Mouse (Mus musculus): ENCODE measurements at regions not wholly inside any gene's neighbourhood (a gene's known extent, or its start where the extent isn't known, plus 50 kb on each side); places are given as distances from the start of the nearest gene placed in this dataset.

- H3K4me2 ChIP-seq (ENCODE audit: low read depth, low read length): no peak overlapping the region
- no peak for ATAC-seq (ENCODE audit: low read depth)
- no peak overlapping the region for H3K4me3 ChIP-seq (ENCODE audit: low read depth, low read length)
- 78% methylated on average over 6 of the region's 6 CpGs for WGBS (ENCODE audit: insufficient replicate concordance)
- H3K27me3 ChIP-seq (ENCODE audit: control insufficient read depth, insufficient read depth, low read depth, low read length): no peaks in the 10 kb centered on the region
- no peak overlapping the region for H3K27ac ChIP-seq (ENCODE audit: low read length)
- H3K36me3 ChIP-seq (ENCODE audit: control insufficient read depth, insufficient read depth): no peaks in the 10 kb centered on the region
- H3K9ac ChIP-seq (ENCODE audit: low read depth, low read length): no peak overlapping the region
- H3K9me3 ChIP-seq (replicated peaks; ENCODE audit: control insufficient read depth, low read length): no peaks in the 10 kb centered on the region
- H3K4me1 ChIP-seq (ENCODE audit: control insufficient read depth, low read depth, low read length): no peaks in the 10 kb centered on the region
Observed at GRCm38 (mm10) chr15:10887990-10888389, 64.1 kb upstream of the C1qtnf3 start.

DNA sequence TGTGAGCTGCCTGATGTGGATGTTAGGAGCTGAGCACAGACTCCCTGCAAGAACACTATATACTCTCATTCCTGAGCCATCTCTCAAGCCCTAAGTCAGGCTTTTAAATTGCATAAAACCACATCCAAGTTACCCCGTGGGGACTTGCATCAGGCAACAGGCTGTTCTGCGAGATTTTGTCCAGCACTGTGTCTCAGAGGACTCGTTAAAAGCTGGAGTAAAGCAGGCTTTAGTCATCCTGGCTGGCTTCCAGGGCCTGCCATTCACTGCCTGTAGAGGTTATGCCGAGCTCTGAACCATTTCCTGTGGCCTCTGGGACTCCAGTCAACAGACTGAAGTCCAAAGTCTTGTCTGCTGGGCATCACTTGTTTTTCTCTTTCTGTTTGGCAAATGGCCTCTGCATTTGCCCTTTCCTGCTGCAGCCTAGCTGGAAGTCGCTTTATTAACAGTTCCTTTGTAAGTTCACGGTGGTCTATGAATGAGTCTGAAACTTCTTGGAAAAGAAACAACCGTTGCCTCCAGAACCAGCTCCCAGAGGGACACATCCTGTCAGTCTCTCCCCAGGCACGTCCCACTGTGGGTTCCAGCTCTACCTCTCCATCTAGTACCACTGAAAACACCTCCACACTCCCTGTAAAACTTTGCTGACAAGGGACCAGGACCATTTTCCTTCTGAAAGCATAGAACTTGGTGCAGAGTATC, 61.8 kb upstream of the C1qtnf3 start:
- Histone ChIP-seq H3K4me3 (ENCODE audit: low read depth, low read length) (no peak overlapping the region), H3K9me3 (replicated peaks; ENCODE audit: control insufficient read depth, low read length) (no peaks in the 10 kb centered on the region), H3K9ac (ENCODE audit: low read depth, low read length) (no peak overlapping the region), H3K36me3 (ENCODE audit: control insufficient read depth, insufficient read depth) (no peaks in the 10 kb centered on the region), H3K4me2 (ENCODE audit: low read depth, low read length) (no peak overlapping the region), H3K27ac (ENCODE audit: low read length) (peak overlapping the region; percentile 28), H3K4me1 (ENCODE audit: control insufficient read depth, low read depth, low read length) (no peaks in the 10 kb centered on the region), H3K27me3 (ENCODE audit: control insufficient read depth, insufficient read depth, low read depth, low read length) (no peaks in the 10 kb centered on the region)
- ATAC-seq (ENCODE audit: low read depth): peak; percentile 88
- WGBS (ENCODE audit: insufficient replicate concordance): 25% methylated on average over 8 of the region's 8 CpGs

DNA sequence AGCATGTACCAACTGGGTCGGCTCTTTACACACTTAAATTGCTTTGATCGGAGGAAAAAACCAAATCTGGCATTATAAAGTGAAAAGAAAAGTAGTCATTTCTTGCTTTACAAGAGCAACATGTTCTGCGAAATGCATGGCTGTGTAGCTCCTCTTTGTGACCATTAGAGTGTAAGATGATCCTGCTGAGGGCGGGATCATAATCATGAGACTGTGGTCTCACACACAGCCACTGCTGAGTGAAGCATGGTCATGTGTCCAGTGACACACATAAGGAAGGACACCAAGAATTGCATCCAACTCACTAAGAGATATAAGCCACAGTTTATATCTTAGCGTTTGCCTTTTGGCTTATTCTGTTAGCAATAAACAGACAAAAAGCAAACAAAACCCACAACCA, 53.8 kb upstream of the C1qtnf3 start:
- H3K4me2 ChIP-seq (ENCODE audit: low read depth, low read length): no peak overlapping the region
- WGBS (ENCODE audit: insufficient replicate concordance): 55% methylated on average over 5 of the region's 5 CpGs
- ATAC-seq (ENCODE audit: low read depth): no peak
- H3K4me3 ChIP-seq (ENCODE audit: low read depth, low read length): no peak overlapping the region
- H3K9me3 ChIP-seq (replicated peaks; ENCODE audit: control insufficient read depth, low read length): no peaks in the 10 kb centered on the region
- no peak overlapping the region for H3K9ac ChIP-seq (ENCODE audit: low read depth, low read length)
- no peaks in the 10 kb centered on the region for H3K36me3 ChIP-seq (ENCODE audit: control insufficient read depth, insufficient read depth)
- peaks cover 3% of the 10 kb centered on the region; the same call in 1 of the 2 replicates for H3K4me1 ChIP-seq (ENCODE audit: control insufficient read depth, low read depth, low read length)
- H3K27me3 ChIP-seq (ENCODE audit: control insufficient read depth, insufficient read depth, low read depth, low read length): no peaks in the 10 kb centered on the region
- H3K27ac ChIP-seq (ENCODE audit: low read length): no peak overlapping the region

GRCm38 (mm10) chr15:10898715-10899486, 53.2 kb upstream of the C1qtnf3 start:
- Histone ChIP-seq H3K36me3 (ENCODE audit: control insufficient read depth, insufficient read depth) (no peaks in the 10 kb centered on the region), H3K9me3 (replicated peaks; ENCODE audit: control insufficient read depth, low read length) (no peaks in the 10 kb centered on the region), H3K4me3 (ENCODE audit: low read depth, low read length) (no peak overlapping the region), H3K4me1 (ENCODE audit: control insufficient read depth, low read depth, low read length) (peaks cover 3% of the 10 kb centered on the region; the same call in 1 of the 2 replicates), H3K4me2 (ENCODE audit: low read depth, low read length) (no peak overlapping the region), H3K27ac (ENCODE audit: low read length) (no peak overlapping the region), H3K9ac (ENCODE audit: low read depth, low read length) (no peak overlapping the region), H3K27me3 (ENCODE audit: control insufficient read depth, insufficient read depth, low read depth, low read length) (no peaks in the 10 kb centered on the region)
- ATAC-seq (ENCODE audit: low read depth): no peak
- 40% methylated on average over 4 of the region's 4 CpGs for whole genome bisulfite sequencing (ENCODE audit: insufficient replicate concordance)

- Histone ChIP-seq H3K36me3 (ENCODE audit: control insufficient read depth, insufficient read depth) (no peaks in the 10 kb centered on the region), H3K9ac (ENCODE audit: low read depth, low read length) (no peak overlapping the region), H3K9me3 (replicated peaks; ENCODE audit: control insufficient read depth, low read length) (no peaks in the 10 kb centered on the region), H3K4me1 (ENCODE audit: control insufficient read depth, low read depth, low read length) (peaks cover 3% of the 10 kb centered on the region; the same call in 1 of the 2 replicates), H3K4me3 (ENCODE audit: low read depth, low read length) (no peak overlapping the region), H3K27me3 (ENCODE audit: control insufficient read depth, insufficient read depth, low read depth, low read length) (no peaks in the 10 kb centered on the region), H3K4me2 (ENCODE audit: low read depth, low read length) (no peak overlapping the region), H3K27ac (ENCODE audit: low read length) (no peak overlapping the region)
- 76% methylated on average over 7 of the region's 7 CpGs for WGBS (ENCODE audit: insufficient replicate concordance)
- no peak for ATAC-seq (ENCODE audit: low read depth)
Observed at GRCm38 (mm10) chr15:10899904-10900303, 52.2 kb upstream of the C1qtnf3 start.

- H3K4me3 ChIP-seq (ENCODE audit: low read depth, low read length): no peak overlapping the region
- no peak overlapping the region for H3K27ac ChIP-seq (ENCODE audit: low read length)
- no peak for ATAC-seq (ENCODE audit: low read depth)
- no peak overlapping the region for H3K4me2 ChIP-seq (ENCODE audit: low read depth, low read length)
- H3K36me3 ChIP-seq (ENCODE audit: control insufficient read depth, insufficient read depth): no peaks in the 10 kb centered on the region
- WGBS (ENCODE audit: insufficient replicate concordance): 24% methylated on average over 3 of the region's 3 CpGs
- no peaks in the 10 kb centered on the region for H3K9me3 ChIP-seq (replicated peaks; ENCODE audit: control insufficient read depth, low read length)
- peaks cover 3% of the 10 kb centered on the region; the same call in 1 of the 2 replicates for H3K4me1 ChIP-seq (ENCODE audit: control insufficient read depth, low read depth, low read length)
- no peak overlapping the region for H3K9ac ChIP-seq (ENCODE audit: low read depth, low read length)
- no peaks in the 10 kb centered on the region for H3K27me3 ChIP-seq (ENCODE audit: control insufficient read depth, insufficient read depth, low read depth, low read length)
Observed at GRCm38 (mm10) chr15:10901075-10901474, 51.1 kb upstream of the C1qtnf3 start.

DNA sequence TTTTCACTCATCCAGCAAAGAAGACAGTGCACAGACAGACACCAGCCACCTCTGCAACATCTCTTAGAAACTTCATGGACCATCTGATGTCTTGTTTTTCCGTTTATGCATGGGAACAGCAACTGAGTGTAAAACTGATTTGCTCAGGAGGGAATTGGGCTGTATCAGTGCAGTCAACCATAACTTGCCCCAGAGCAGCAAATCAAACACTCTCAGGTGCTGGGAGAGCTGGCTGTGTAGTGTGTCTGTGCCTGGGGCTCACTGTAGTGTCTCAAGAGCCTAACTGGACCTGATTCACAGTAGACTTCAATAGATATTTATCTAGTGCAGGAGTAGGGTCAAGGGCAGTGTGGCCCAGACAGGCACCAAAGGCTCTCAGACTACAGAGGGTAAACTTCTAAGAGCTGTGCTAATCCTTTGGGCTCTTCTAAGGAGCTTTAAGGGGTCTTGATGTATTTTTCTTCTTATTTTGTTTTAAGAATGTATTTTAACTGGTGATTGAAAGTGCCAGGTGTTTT, 50.3 kb upstream of the C1qtnf3 start:
- WGBS (ENCODE audit: insufficient replicate concordance): 28% methylated on average over 1 of the region's 1 CpGs
- H3K27ac ChIP-seq (ENCODE audit: low read length): peak overlapping the region; percentile 69
- 0 out of 2 replicates have a peak, but pooled peaks have one; percentile 11 for ATAC-seq (ENCODE audit: low read depth)

More for the DNA sequence above, 50.3 kb upstream of the C1qtnf3 start:
- H3K36me3 ChIP-seq (ENCODE audit: control insufficient read depth, insufficient read depth): no peaks in the 10 kb centered on the region
- no peak overlapping the region for H3K4me2 ChIP-seq (ENCODE audit: low read depth, low read length)
- peaks cover 3% of the 10 kb centered on the region; the same call in 1 of the 2 replicates for H3K4me1 ChIP-seq (ENCODE audit: control insufficient read depth, low read depth, low read length)
- no peak overlapping the region for H3K9ac ChIP-seq (ENCODE audit: low read depth, low read length)
- no peak overlapping the region for H3K4me3 ChIP-seq (ENCODE audit: low read depth, low read length)
- H3K27me3 ChIP-seq (ENCODE audit: control insufficient read depth, insufficient read depth, low read depth, low read length): no peaks in the 10 kb centered on the region
- no peaks in the 10 kb centered on the region for H3K9me3 ChIP-seq (replicated peaks; ENCODE audit: control insufficient read depth, low read length)
